Mouse (Mus musculus) G1E (cell line): ENCODE data around the gene Scaf11.

Experiments used
- CTCF ChIP-seq: IDR thresholded peaks from 2 replicates; pipeline ENCODE4 v1.5.1; 2012; ENCODE audit warnings: low read depth, low read length, inconsistent platforms, mixed read lengths
- GATA1 ChIP-seq: IDR thresholded peaks from 2 replicates; pipeline ENCODE4 v1.6.1; 2012; ENCODE audit warnings: borderline replicate concordance, low read length, inconsistent platforms, mixed read lengths
- GATA2 ChIP-seq: IDR thresholded peaks from 2 replicates; pipeline ENCODE4 v1.6.1; 2012; ENCODE audit warnings: low read depth, low read length, inconsistent platforms, borderline replicate concordance
- POLR2AphosphoS5 ChIP-seq: IDR thresholded peaks from 2 replicates; pipeline ENCODE4 v1.6.1; 2012; ENCODE audit warnings: low read depth, low read length, inconsistent platforms; ENCODE audit not compliant: insufficient replicate concordance
- TAL1 ChIP-seq: conservative IDR thresholded peaks from 2 replicates; pipeline ENCODE4 v1.6.1; 2012; ENCODE audit warnings: low read depth, low read length, inconsistent platforms, mixed read lengths

- TF ChIP-seq CTCF = no peak
- TF ChIP-seq GATA1 = no peak
- no peak for TF ChIP-seq POLR2AphosphoS5
- no peak for TF ChIP-seq TAL1
- no peak for TF ChIP-seq GATA2
Observed at GRCm38 (mm10) chr15:96408717-96409121, 51.9 kb downstream of the Scaf11 start.
